Mouse (Mus musculus) neural tube, embryonic 11.5 days (tissue): ENCODE measurements at regions not wholly inside any gene's neighbourhood (a gene's known extent, or its start where the extent isn't known, plus 50 kb on each side); places are given as distances from the start of the nearest gene placed in this dataset.

ENCODE experiments used
- ATAC-seq: fragments of 200-750 bp; cut with Nextera tagmentation; 2 replicates; pipeline ENCODE4 v1.8.0; 2017; ENCODE audit warnings: moderate number of reproducible peaks, mild to moderate bottlenecking, moderate TSS enrichment, moderate library complexity; ENCODE audit not compliant: insufficient read depth, low FRiP score, low TSS enrichment
- DNase-seq: peaks from one replicate; pipeline ENCODE4 v3.0.0-alpha.2; 2015; ENCODE audit warnings: low spot score
- H3K27ac ChIP-seq: fragments of 300-500 bp; sonication (generic); 2 replicates; pipeline ENCODE4 v1.5.1; 2014; ENCODE audit warnings: low read depth, mild to moderate bottlenecking, low read length
- H3K27me3 ChIP-seq: fragments of 300-500 bp; sonication (generic); 2 replicates; pipeline ENCODE4 v1.6.1; 2014; ENCODE audit warnings: mild to moderate bottlenecking, low read length, mixed read lengths; ENCODE audit not compliant: control insufficient read depth, insufficient read depth
- H3K36me3 ChIP-seq: fragments of 300-500 bp; sonication (generic); 2 replicates; pipeline ENCODE4 v1.6.1; 2014; ENCODE audit warnings: mild to moderate bottlenecking, low read length, moderate library complexity, mixed read lengths; ENCODE audit not compliant: control insufficient read depth, insufficient read depth
- H3K4me1 ChIP-seq: fragments of 300-500 bp; sonication (generic); 2 replicates; pipeline ENCODE4 v1.6.1; 2014; ENCODE audit warnings: low read length, mixed read lengths; ENCODE audit not compliant: control insufficient read depth, insufficient read depth
- H3K4me2 ChIP-seq: fragments of 300-500 bp; sonication (generic); 2 replicates; pipeline ENCODE4 v1.6.1; 2014; ENCODE audit warnings: low read depth, mild to moderate bottlenecking, moderate library complexity
- H3K4me3 ChIP-seq: fragments of 300-500 bp; sonication (generic); 2 replicates; pipeline ENCODE4 v1.5.1; 2014; ENCODE audit warnings: low read depth, low read length
- H3K9ac ChIP-seq: fragments of 300-500 bp; sonication (generic); 2 replicates; pipeline ENCODE4 v1.6.1; 2014; ENCODE audit warnings: mild to moderate bottlenecking, low read length
- H3K9me3 ChIP-seq: fragments of 300-500 bp; sonication (generic); 2 replicates; pipeline ENCODE4 v1.6.1; 2016; ENCODE audit warnings: low read length; ENCODE audit not compliant: control insufficient read depth
- WGBS: fragments of 180-500 bp; shearing (Covaris S2); extraction: QIAGEN DNeasy Blood & Tissue Kit; methylation state at CpG from one replicate; pipeline ENCODE4 v1.1.7; 2014; 5-methylcytosine and 5-hydroxymethylcytosine counted together

GRCm38 (mm10) chr7:133212328-133212727 lies 88.2 kb upstream of the Ctbp2 start:
- no peak for ATAC-seq
- no peaks in the 10 kb centered on the region for H3K4me1 ChIP-seq
- WGBS = 60% methylated on average over 4 of the region's 4 CpGs
- H3K9ac ChIP-seq = no peak overlapping the region
- no peak overlapping the region for H3K4me3 ChIP-seq
- H3K27ac ChIP-seq = no peak overlapping the region
- no peaks in the 10 kb centered on the region for H3K9me3 ChIP-seq
- no peaks in the 10 kb centered on the region for H3K27me3 ChIP-seq
- DNase-seq = no peak
- H3K4me2 ChIP-seq = no peak overlapping the region
- no peaks in the 10 kb centered on the region for H3K36me3 ChIP-seq

- Histone ChIP-seq H3K36me3 (no peaks in the 10 kb centered on the region), H3K9ac (no peak overlapping the region), H3K4me1 (0 out of 2 replicates have a peak, but pooled peaks cover 3% of the 10 kb centered on the region), H3K4me3 (no peak overlapping the region), H3K27me3 (no peaks in the 10 kb centered on the region), H3K27ac (no peak overlapping the region), H3K9me3 (no peaks in the 10 kb centered on the region), H3K4me2 (no peak overlapping the region)
- ATAC-seq = no peak
- WGBS = 6% methylated on average over 7 of the region's 7 CpGs
- no peak for DNase-seq
Observed at GRCm38 (mm10) chr7:133205704-133206103, 81.5 kb upstream of the Ctbp2 start.

- Histone ChIP-seq H3K9ac (no peak overlapping the region), H3K4me1 (0 out of 2 replicates have a peak, but pooled peaks cover 3% of the 10 kb centered on the region), H3K27ac (no peak overlapping the region), H3K4me2 (no peak overlapping the region), H3K4me3 (no peak overlapping the region), H3K27me3 (no peaks in the 10 kb centered on the region), H3K9me3 (no peaks in the 10 kb centered on the region), H3K36me3 (no peaks in the 10 kb centered on the region)
- 56% methylated on average over 1 of the region's 1 CpGs for WGBS
- DNase-seq (no peak), ATAC-seq (no peak)
Observed at GRCm38 (mm10) chr7:133204485-133204884, 80.3 kb upstream of the Ctbp2 start.

GRCm38 (mm10) chr7:133203933-133204332 lies 79.8 kb upstream of the Ctbp2 start:
- H3K36me3 ChIP-seq = no peaks in the 10 kb centered on the region
- 71% methylated on average over 7 of the region's 7 CpGs for WGBS

GRCm38 (mm10) chr7:133202092-133202880 lies 78.1 kb upstream of the Ctbp2 start:
- ATAC-seq (no peak), DNase-seq (no peak)
- Histone ChIP-seq H3K27ac (no peak overlapping the region), H3K9me3 (no peaks in the 10 kb centered on the region), H3K9ac (no peak overlapping the region), H3K36me3 (no peaks in the 10 kb centered on the region), H3K4me2 (no peak overlapping the region), H3K4me1 (0 out of 2 replicates have a peak, but pooled peaks cover 3% of the 10 kb centered on the region), H3K4me3 (no peak overlapping the region), H3K27me3 (no peaks in the 10 kb centered on the region)
- 54% methylated on average over 13 of the region's 13 CpGs for WGBS

More at GRCm38 (mm10) chr7:133203933-133204332, 79.8 kb upstream of the Ctbp2 start:
- no peak overlapping the region for H3K9ac ChIP-seq
- H3K9me3 ChIP-seq = no peaks in the 10 kb centered on the region
- 0 out of 2 replicates have a peak, but pooled peaks cover 3% of the 10 kb centered on the region for H3K4me1 ChIP-seq
- no peak overlapping the region for H3K4me3 ChIP-seq
- no peak overlapping the region for H3K4me2 ChIP-seq
- DNase-seq (no peak), ATAC-seq (no peak)
- no peak overlapping the region for H3K27ac ChIP-seq
- H3K27me3 ChIP-seq = no peaks in the 10 kb centered on the region

- no peak overlapping the region for H3K4me2 ChIP-seq
- DNase-seq = no peak
- H3K9ac ChIP-seq = no peak overlapping the region
- H3K9me3 ChIP-seq = no peaks in the 10 kb centered on the region
- no peaks in the 10 kb centered on the region for H3K27me3 ChIP-seq
- no peak overlapping the region for H3K27ac ChIP-seq
- WGBS = 76% methylated on average over 4 of the region's 4 CpGs
- H3K36me3 ChIP-seq = no peaks in the 10 kb centered on the region
- no peaks in the 10 kb centered on the region for H3K4me1 ChIP-seq
- no peak for ATAC-seq
- H3K4me3 ChIP-seq = no peak overlapping the region
Observed at GRCm38 (mm10) chr7:133199046-133199445, 74.9 kb upstream of the Ctbp2 start.

GRCm38 (mm10) chr7:133189880-133190462 lies 65.8 kb upstream of the Ctbp2 start:
- no peak overlapping the region for H3K4me2 ChIP-seq
- H3K4me1 ChIP-seq = no peaks in the 10 kb centered on the region
- H3K27me3 ChIP-seq = no peaks in the 10 kb centered on the region
- H3K36me3 ChIP-seq = no peaks in the 10 kb centered on the region
- H3K9me3 ChIP-seq = no peaks in the 10 kb centered on the region
- no peak overlapping the region for H3K9ac ChIP-seq
- no peak for DNase-seq
- no peak for ATAC-seq
- no peak overlapping the region for H3K27ac ChIP-seq
- 58% methylated on average over 7 of the region's 7 CpGs for WGBS
- H3K4me3 ChIP-seq = no peak overlapping the region

- no peak overlapping the region for H3K4me3 ChIP-seq
- no peaks in the 10 kb centered on the region for H3K9me3 ChIP-seq
- H3K4me2 ChIP-seq = peak overlapping the region; percentile 25
- ATAC-seq (peak; percentile 67; the same call in 1 of the 2 replicates), DNase-seq (peak; percentile 65)
- H3K27ac ChIP-seq = no peak overlapping the region
- H3K27me3 ChIP-seq = no peaks in the 10 kb centered on the region
- no peaks in the 10 kb centered on the region for H3K4me1 ChIP-seq
- H3K9ac ChIP-seq = no peak overlapping the region
- no peaks in the 10 kb centered on the region for H3K36me3 ChIP-seq
- 14% methylated on average over 12 of the region's 12 CpGs for WGBS
Observed at GRCm38 (mm10) chr7:133185931-133186601, 61.9 kb upstream of the Ctbp2 start.
